Mouse (Mus musculus): ENCODE measurements around the gene Il16.

- TF ChIP-seq CTCF (IDR thresholded peaks at IDR 0.05; ENCODE audit: extremely low read depth, insufficient read depth, insufficient read length, insufficient replicate concordance) (no peak), POLR2A (IDR thresholded peaks at IDR 0.05; ENCODE audit: low read depth, low read length) (no peak)
Observed at GRCm38 (mm10) chr7:83723221-83723620, 22.3 kb downstream of the Il16 start.
